Mouse (Mus musculus) spleen, postnatal 36 days (tissue): ENCODE measurements around the gene Dgcr8.
A peak's percentile ranks its signal among the peaks of the same experiment; 100 is the strongest.
"Not testable (repeated sequence)": the region's sequence is repeated elsewhere in the genome, so short reads cannot be mapped to it uniquely, and the experiment has no call there.

Source experiments
- DNase-seq, 2 experiments: peaks; one replicate each; pipeline ENCODE4 v3.0.0; 2022; ENCODE audit warnings: low spot score in 2 of 2, mixed read lengths in 1 of 2

The Dgcr8 gene

GRCm38 (mm10) chr16:18289067-18289588, at the start of gene Dgcr8:
Dgcr8 (minus strand) TSS chr16:18289246.
- DNase-seq = peak; percentile 98 to 99

- no peak for DNase-seq
Observed at GRCm38 (mm10) chr16:18337261-18337660, 48.2 kb upstream of the Dgcr8 start.

GRCm38 (mm10) chr16:18335981-18336380, 46.9 kb upstream of the Dgcr8 start:
- no peak for DNase-seq

GRCm38 (mm10) chr16:18333976-18334375, 44.9 kb upstream of the Dgcr8 start:
- no peak for DNase-seq

GRCm38 (mm10) chr16:18328524-18328923, 39.5 kb upstream of the Dgcr8 start:
- no peak for DNase-seq

GRCm38 (mm10) chr16:18327936-18328335, 38.9 kb upstream of the Dgcr8 start:
- no peak for DNase-seq

- no peak for DNase-seq
Observed at GRCm38 (mm10) chr16:18325741-18326140, 36.7 kb upstream of the Dgcr8 start.

- no peak for DNase-seq
Observed at GRCm38 (mm10) chr16:18324031-18324430, 35.0 kb upstream of the Dgcr8 start.

- DNase-seq = no peak
Observed at GRCm38 (mm10) chr16:18323460-18323859, 34.4 kb upstream of the Dgcr8 start.

- no peak for DNase-seq
Observed at GRCm38 (mm10) chr16:18321443-18321842, 32.4 kb upstream of the Dgcr8 start.

GRCm38 (mm10) chr16:18318992-18319391, 29.9 kb upstream of the Dgcr8 start:
- DNase-seq = no peak

- no peak for DNase-seq
Observed at GRCm38 (mm10) chr16:18308159-18308558, 19.1 kb upstream of the Dgcr8 start.

GRCm38 (mm10) chr16:18289614-18290013, 568 bp upstream of the Dgcr8 start:
- DNase-seq = not testable (repeated sequence)

- DNase-seq = peak; percentile 79
Observed at GRCm38 (mm10) chr16:18288581-18289061, 425 bp downstream of the Dgcr8 start.

GRCm38 (mm10) chr16:18288166-18288565, 880 bp downstream of the Dgcr8 start:
- DNase-seq = no peak

GRCm38 (mm10) chr16:18275166-18275565, 13.9 kb downstream of the Dgcr8 start:
- no peak for DNase-seq

- no peak for DNase-seq
Observed at GRCm38 (mm10) chr16:18268182-18268581, 20.9 kb downstream of the Dgcr8 start.

GRCm38 (mm10) chr16:18265024-18265423, 24.0 kb downstream of the Dgcr8 start:
- no peak for DNase-seq

GRCm38 (mm10) chr16:18258221-18258620, 30.8 kb downstream of the Dgcr8 start, which contains the start of gene Gm49776:
Gm49776 (minus strand) TSS chr16:18258321.
- no peak for DNase-seq

- DNase-seq = no peak
Observed at GRCm38 (mm10) chr16:18253866-18254265, 35.2 kb downstream of the Dgcr8 start.

GRCm38 (mm10) chr16:18252736-18253135, 36.3 kb downstream of the Dgcr8 start:
- no peak for DNase-seq

GRCm38 (mm10) chr16:18250828-18251790, 37.9 kb downstream of the Dgcr8 start:
- DNase-seq = no peak

- DNase-seq = no peak
Observed at GRCm38 (mm10) chr16:18250231-18250630, 38.8 kb downstream of the Dgcr8 start.
